Mouse (Mus musculus) C3H10T1/2 (cell line): ENCODE measurements around the gene D330020A13Rik. TPM values are rescaled to one million over a fixed set of nuclear protein-coding genes. Genes with fewer than 3 reads are reported as not detected.

Experiments used
- polyA plus RNA-seq, 2 experiments: library from polyadenylated mRNA; unstranded; fragments of >200 nt; fragmentation: generic; extraction: Trizol; gene quantifications; one replicate each; pipeline ENCODE4 v1.2.1; 2012; ENCODE audit warnings: missing spikeins in 2 of 2

Gene D330020A13Rik
- polyA plus RNA-seq = not detected

GRCm38 (mm10) chr6:120294056-120294784, at the start of gene D330020A13Rik, which contains the start of gene B4galnt3:
Gene D330020A13Rik, plus strand, starts transcription at chr6:120294364.
Gene B4galnt3, minus strand, starts transcription at chr6:120294559.

Other genes with a start within 250 kb of the D330020A13Rik start
- under 1 TPM; 0.16 to 0.22 TPM for gene Ninj2, start 201.0 kb upstream of the D330020A13Rik start, polyA plus RNA-seq
- under 1 TPM; 0.01 to 0.02 TPM for gene B4galnt3, start 195 bp downstream of the D330020A13Rik start, polyA plus RNA-seq
- 1 to 10 TPM; 2.6 to 7.7 TPM for gene Kdm5a, start 69.8 kb downstream of the D330020A13Rik start, polyA plus RNA-seq
- gene Ccdc77, start 70.0 kb downstream of the D330020A13Rik start, polyA plus RNA-seq = 1 to 10 TPM in 1 of 2 experiments, under 1 TPM in 1; 0.50 to 7.5 TPM
- 1 to 10 TPM; 1.2 to 5.5 TPM for gene Il17ra, start 168.9 kb downstream of the D330020A13Rik start, polyA plus RNA-seq
- gene Tmem121b, start 199.4 kb downstream of the D330020A13Rik start, polyA plus RNA-seq = under 1 TPM; under 0.01 to 0.13 TPM
- gene Hdhd5, start 237.0 kb downstream of the D330020A13Rik start, polyA plus RNA-seq = 10 to 100 TPM in 1 of 2 experiments, 1 to 10 TPM in 1; 2.5 to 11.0 TPM